Mouse (Mus musculus) neural tube, embryonic 11.5 days (tissue): ENCODE data around the gene Fpgs. TPM values are rescaled to one million over a fixed set of nuclear protein-coding genes. Genes with fewer than 3 reads are reported as not detected.

ENCODE experiments used
- ATAC-seq: fragments of 200-750 bp; cut with Nextera tagmentation; 2 replicates; pipeline ENCODE4 v1.8.0; 2017; ENCODE audit warnings: moderate number of reproducible peaks, mild to moderate bottlenecking, moderate TSS enrichment, moderate library complexity; ENCODE audit not compliant: insufficient read depth, low FRiP score, low TSS enrichment
- DNase-seq: peaks from one replicate; pipeline ENCODE4 v3.0.0-alpha.2; 2015; ENCODE audit warnings: low spot score
- H3K27ac ChIP-seq: fragments of 300-500 bp; sonication (generic); 2 replicates; pipeline ENCODE4 v1.5.1; 2014; ENCODE audit warnings: low read depth, mild to moderate bottlenecking, low read length
- H3K27me3 ChIP-seq: fragments of 300-500 bp; sonication (generic); 2 replicates; pipeline ENCODE4 v1.6.1; 2014; ENCODE audit warnings: mild to moderate bottlenecking, low read length, mixed read lengths; ENCODE audit not compliant: control insufficient read depth, insufficient read depth
- H3K36me3 ChIP-seq: fragments of 300-500 bp; sonication (generic); 2 replicates; pipeline ENCODE4 v1.6.1; 2014; ENCODE audit warnings: mild to moderate bottlenecking, low read length, moderate library complexity, mixed read lengths; ENCODE audit not compliant: control insufficient read depth, insufficient read depth
- H3K4me1 ChIP-seq: fragments of 300-500 bp; sonication (generic); 2 replicates; pipeline ENCODE4 v1.6.1; 2014; ENCODE audit warnings: low read length, mixed read lengths; ENCODE audit not compliant: control insufficient read depth, insufficient read depth
- H3K4me2 ChIP-seq: fragments of 300-500 bp; sonication (generic); 2 replicates; pipeline ENCODE4 v1.6.1; 2014; ENCODE audit warnings: low read depth, mild to moderate bottlenecking, moderate library complexity
- H3K4me3 ChIP-seq: fragments of 300-500 bp; sonication (generic); 2 replicates; pipeline ENCODE4 v1.5.1; 2014; ENCODE audit warnings: low read depth, low read length
- H3K9ac ChIP-seq: fragments of 300-500 bp; sonication (generic); 2 replicates; pipeline ENCODE4 v1.6.1; 2014; ENCODE audit warnings: mild to moderate bottlenecking, low read length
- H3K9me3 ChIP-seq: fragments of 300-500 bp; sonication (generic); 2 replicates; pipeline ENCODE4 v1.6.1; 2016; ENCODE audit warnings: low read length; ENCODE audit not compliant: control insufficient read depth
- WGBS: fragments of 180-500 bp; shearing (Covaris S2); extraction: QIAGEN DNeasy Blood & Tissue Kit; methylation state at CpG from one replicate; pipeline ENCODE4 v1.1.7; 2014; 5-methylcytosine and 5-hydroxymethylcytosine counted together
- polyA plus RNA-seq: library from polyadenylated mRNA; unstranded; fragments of >200 nt; fragmentation: Nextera tagmentation; extraction: Ambion mirVana; gene quantifications from 2 replicates; pipeline ENCODE4 v1.2.1, GENCODE M21; 2014

Fpgs gene
- 18.0 and 19.4 TPM in 2 replicates for polyA plus RNA-seq

GRCm38 (mm10) chr2:32704021-32704421 is at the start of gene Fpgs:
Fpgs (minus strand) TSS chr2:32704145.
- H3K27me3 ChIP-seq, result no peaks in the 10 kb centered on the region
- no peak within 1 kb of the TSS for H3K9ac ChIP-seq
- ATAC-seq (no peak), DNase-seq (no peak)
- no peak within 1 kb of the TSS for H3K4me2 ChIP-seq
- no peaks in the 10 kb centered on the region for H3K9me3 ChIP-seq
- H3K4me3 ChIP-seq, result no peak within 1 kb of the TSS
- peaks cover 27% of the 10 kb centered on the region for H3K36me3 ChIP-seq
- H3K27ac ChIP-seq, result no peak within 1 kb of the TSS
- 83% methylated on average over 2 of the region's 2 CpGs for WGBS
- no peaks in the 10 kb centered on the region for H3K4me1 ChIP-seq

DNA sequence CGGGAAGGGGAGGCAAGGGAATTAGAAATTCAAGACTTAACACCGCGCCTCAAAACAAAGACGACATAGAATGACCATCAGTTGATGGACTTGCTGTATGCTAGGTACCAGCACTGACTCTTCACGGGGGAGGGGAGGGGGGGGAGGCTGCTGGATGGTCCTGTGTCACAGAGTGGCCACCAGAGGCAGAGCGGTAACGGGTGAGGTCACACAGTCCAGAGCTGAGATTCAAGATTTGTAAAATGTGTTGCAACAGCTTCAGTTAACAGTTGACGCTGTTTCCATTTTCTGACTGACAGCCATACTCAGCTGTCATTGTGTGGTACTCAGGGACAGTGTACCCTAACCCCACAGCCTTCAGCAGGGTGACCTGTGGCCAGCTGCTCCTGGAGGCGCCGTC is 48.2 kb upstream of the Fpgs start:
- Histone ChIP-seq H3K9ac (no peak overlapping the region), H3K27me3 (no peaks in the 10 kb centered on the region), H3K4me2 (no peak overlapping the region), H3K36me3 (peaks cover 3% of the 10 kb centered on the region), H3K9me3 (no peaks in the 10 kb centered on the region), H3K4me3 (no peak overlapping the region), H3K4me1 (peaks cover 8% of the 10 kb centered on the region), H3K27ac (no peak overlapping the region)
- WGBS, result 68% methylated on average over 10 of the region's 10 CpGs
- peak; percentile 29 for DNase-seq
- no peak for ATAC-seq

- WGBS, result 24% methylated on average over 10 of the region's 10 CpGs
- H3K27ac ChIP-seq, result peak overlapping the region; percentile 68
- H3K9ac ChIP-seq, result peak overlapping the region; percentile 30; the same call in 1 of the 2 replicates
- peak overlapping the region; percentile 47 for H3K4me2 ChIP-seq
- H3K4me3 ChIP-seq, result peak overlapping the region; percentile 29
- no peaks in the 10 kb centered on the region for H3K9me3 ChIP-seq
- ATAC-seq, result no peak
- peaks cover 8% of the 10 kb centered on the region for H3K4me1 ChIP-seq
- no peak for DNase-seq
- no peaks in the 10 kb centered on the region for H3K27me3 ChIP-seq
- H3K36me3 ChIP-seq, result peaks cover 3% of the 10 kb centered on the region
Measured at GRCm38 (mm10) chr2:32751665-32752033, 47.7 kb upstream of the Fpgs start.

- Histone ChIP-seq H3K27me3 (no peaks in the 10 kb centered on the region), H3K36me3 (peaks cover 3% of the 10 kb centered on the region), H3K4me2 (peak overlapping the region; percentile 47), H3K27ac (peak overlapping the region; percentile 68), H3K4me3 (peak overlapping the region; percentile 29), H3K4me1 (peaks cover 8% of the 10 kb centered on the region), H3K9ac (0 out of 2 replicates have a peak overlapping the region, but pooled peaks have one; percentile 16), H3K9me3 (no peaks in the 10 kb centered on the region)
- WGBS, result 5% methylated on average over 31 of the region's 31 CpGs
- ATAC-seq (peak; percentile 75), DNase-seq (peak; percentile 88)
Measured at GRCm38 (mm10) chr2:32750887-32751664, 47.1 kb upstream of the Fpgs start.

GRCm38 (mm10) chr2:32750199-32750598 is 46.3 kb upstream of the Fpgs start:
- Histone ChIP-seq H3K4me3 (no peak overlapping the region), H3K9me3 (no peaks in the 10 kb centered on the region), H3K27me3 (no peaks in the 10 kb centered on the region), H3K36me3 (peaks cover 3% of the 10 kb centered on the region), H3K9ac (no peak overlapping the region), H3K27ac (no peak overlapping the region; the same call in 1 of the 2 replicates), H3K4me1 (peaks cover 8% of the 10 kb centered on the region), H3K4me2 (no peak overlapping the region)
- no peak for ATAC-seq
- DNase-seq, result no peak
- 74% methylated on average over 7 of the region's 7 CpGs for WGBS

GRCm38 (mm10) chr2:32749082-32749481 is 45.1 kb upstream of the Fpgs start:
- 92% methylated on average over 16 of the region's 16 CpGs for WGBS
- DNase-seq (no peak), ATAC-seq (no peak)
- Histone ChIP-seq H3K4me2 (no peak overlapping the region), H3K36me3 (peaks cover 3% of the 10 kb centered on the region), H3K4me1 (peaks cover 8% of the 10 kb centered on the region), H3K27me3 (no peaks in the 10 kb centered on the region), H3K27ac (no peak overlapping the region), H3K9ac (no peak overlapping the region), H3K9me3 (no peaks in the 10 kb centered on the region), H3K4me3 (no peak overlapping the region)

GRCm38 (mm10) chr2:32744272-32744982 is 40.5 kb upstream of the Fpgs start:
- Histone ChIP-seq H3K4me1 (peaks cover 8% of the 10 kb centered on the region; the same call in 1 of the 2 replicates), H3K4me2 (no peak overlapping the region), H3K9me3 (no peaks in the 10 kb centered on the region), H3K27me3 (peaks cover 8% of the 10 kb centered on the region; the same call in 1 of the 2 replicates), H3K27ac (no peak overlapping the region), H3K4me3 (no peak overlapping the region), H3K9ac (no peak overlapping the region), H3K36me3 (peaks cover 2% of the 10 kb centered on the region; the same call in 1 of the 2 replicates)
- WGBS, result 79% methylated on average over 15 of the region's 15 CpGs
- DNase-seq, result no peak
- ATAC-seq, result no peak

DNA sequence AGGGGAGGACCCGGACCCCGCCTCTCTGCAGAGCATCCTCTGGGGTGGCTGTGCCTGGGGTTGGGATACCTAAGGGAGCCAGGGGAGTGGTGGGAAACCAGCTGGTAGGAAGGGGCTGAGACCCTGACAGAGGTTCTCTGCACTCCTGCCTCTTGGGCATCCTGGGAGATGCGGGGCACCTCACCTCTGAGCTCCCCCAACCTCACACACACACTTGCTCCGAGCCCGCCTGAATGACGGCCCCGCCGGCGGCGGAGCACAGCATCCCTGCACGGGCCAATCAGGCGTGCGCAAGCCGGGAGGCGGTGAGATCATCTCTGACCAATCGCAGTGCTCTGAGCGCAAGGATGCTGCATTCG is 38.2 kb upstream of the Fpgs start:
- no peaks in the 10 kb centered on the region; the same call in 1 of the 2 replicates for H3K36me3 ChIP-seq
- H3K4me2 ChIP-seq, result peak overlapping the region; percentile 94
- peak overlapping the region; percentile 69 for H3K4me3 ChIP-seq
- peak overlapping the region; percentile 71 for H3K9ac ChIP-seq
- WGBS, result under 1% methylated on average over 18 of the region's 18 CpGs
- peaks cover 8% of the 10 kb centered on the region; the same call in 1 of the 2 replicates for H3K4me1 ChIP-seq
- DNase-seq (peak; percentile 90), ATAC-seq (peak; percentile 93)
- peak overlapping the region; percentile 70 for H3K27ac ChIP-seq
- peaks cover 8% of the 10 kb centered on the region; the same call in 1 of the 2 replicates for H3K27me3 ChIP-seq
- no peaks in the 10 kb centered on the region for H3K9me3 ChIP-seq
